In genomic region chr7:48991911-48992552, GRCm38 (mm10) we compare ENCODE assay signal across 11 mouse cellular contexts.
DNase-seq lines count a peak whose midpoint lies in the region; ATAC-seq lines count a peak whose summit lies in the region.
"Had no signal": no experiment of that assay in that cellular context is flagged by ENCODE, and none has a peak within 500 bp of the region (broad histone marks: within the 10 kb centered on the region; RNA-seq: fewer than 3 reads in every experiment).

No protein-coding gene starts in this region.

- intact Hi-C loops in heart, postnatal 10 days (cut with DNase I) = loop anchor here (10.0 kb wide), 1 partner anchor 63 kb away; no protein-coding TSS in a partner anchor
- intact Hi-C loops in heart, postnatal 36 days (cut with DNase I) = loop anchor here (2.0 kb wide), 1 partner anchor 61 kb away; no protein-coding TSS in a partner anchor

- H3K36me3 ChIP-seq in erythroblast, embryonic 14.5 days (ENCODE audit: control insufficient read depth) = no peaks in the 10 kb centered on the region

- no peaks in the 10 kb centered on the region for H3K9me3 ChIP-seq in erythroblast, embryonic 14.5 days (ENCODE audit: control insufficient read depth, low read length)

- ATAC-seq in megakaryocyte-erythroid progenitor cell, adult 5-6 weeks (replicated peaks; ENCODE audit: low FRiP score, low TSS enrichment, poor library complexity, severe bottlenecking) = peak; percentile 97
- ATAC-seq: forebrain, embryonic 14.5 days had no signal

- peak overlapping the region; percentile 58 for H3K4me3 ChIP-seq in erythroblast, embryonic 14.5 days (replicated peaks)
- H3K4me3 ChIP-seq: layer of hippocampus, adult 2 months had no signal

- peaks cover 75% of the 10 kb centered on the region for H3K4me1 ChIP-seq in erythroblast, embryonic 14.5 days (ENCODE audit: control insufficient read depth)

- H3K27me3 ChIP-seq in erythroblast, embryonic 14.5 days (ENCODE audit: control insufficient read depth) = peaks cover 40% of the 10 kb centered on the region

- DNase-seq in heart, postnatal 10 days = peak; percentile 24 to 33
- no peak for DNase-seq in heart, postnatal 36 days
- DNase-seq in Muller cell, postnatal 12 days (ENCODE audit: inconsistent ontology term) = peak; percentile 80
- DNase-seq in adrenal gland, postnatal 14 days = no peak
- DNase-seq in urinary bladder, postnatal 25 days (ENCODE audit: low spot score) = no peak
- DNase-seq in layer of hippocampus, adult 8-10 months (ENCODE audit: low spot score in 2 of 2) = no peak
- DNase-seq: kidney, adult 11 months had no signal

Comparison
In these comparisons a context has a peak if more than half of its experiments do, and no peak if none do; other contexts are left out.
1. DNase-seq: peak in heart, postnatal 10 days (2 of 2) and Muller cell, postnatal 12 days (single experiment); none in heart, postnatal 36 days (0 of 2), adrenal gland, postnatal 14 days (single experiment), urinary bladder, postnatal 25 days (single experiment) and layer of hippocampus, adult 8-10 months (0 of 2).